Mouse (Mus musculus) lung, embryonic 16.5 days (tissue): Measurements from ENCODE around the gene Dclk1. TPM values are rescaled to one million over a fixed set of nuclear protein-coding genes. Genes with fewer than 3 reads are reported as not detected.

ENCODE experiments used
- ATAC-seq: fragments of 200-750 bp; cut with Nextera tagmentation; 2 replicates; pipeline ENCODE4 v1.8.0; 2017; ENCODE audit warnings: low read depth, mild to moderate bottlenecking, moderate library complexity
- H3K27ac ChIP-seq: fragments of 300-500 bp; sonication (generic); 2 replicates; pipeline ENCODE4 v1.5.1; 2014; ENCODE audit warnings: mild to moderate bottlenecking, control low read depth, low read length
- H3K27me3 ChIP-seq: fragments of 300-500 bp; sonication (generic); 2 replicates; pipeline ENCODE4 v1.6.1; 2014; ENCODE audit warnings: low read depth, low read length, mixed read lengths; ENCODE audit not compliant: control insufficient read depth, insufficient read depth
- H3K36me3 ChIP-seq: fragments of 300-500 bp; sonication (generic); 2 replicates; pipeline ENCODE4 v1.6.1; 2014; ENCODE audit warnings: low read length; ENCODE audit not compliant: control insufficient read depth, insufficient read depth
- H3K4me1 ChIP-seq: fragments of 300-500 bp; sonication (generic); replicated peaks from 2 replicates; pipeline ENCODE4 v1.6.1; 2014; ENCODE audit warnings: low read length, mixed read lengths; ENCODE audit not compliant: control insufficient read depth, insufficient read depth
- H3K4me2 ChIP-seq: fragments of 300-500 bp; sonication (generic); 2 replicates; pipeline ENCODE4 v1.6.1; 2014; ENCODE audit warnings: low read depth, low read length, control low read depth
- H3K4me3 ChIP-seq: fragments of 300-500 bp; sonication (generic); 2 replicates; pipeline ENCODE4 v1.5.1; 2014; ENCODE audit warnings: mild to moderate bottlenecking, low read length, control low read depth
- H3K9ac ChIP-seq: fragments of 300-500 bp; sonication (generic); 2 replicates; pipeline ENCODE4 v1.6.1; 2014; ENCODE audit warnings: low read length, control low read depth
- H3K9me3 ChIP-seq: fragments of 300-500 bp; sonication (generic); 2 replicates; pipeline ENCODE4 v1.6.1; 2016; ENCODE audit warnings: low read length; ENCODE audit not compliant: control insufficient read depth
- WGBS: fragments of 180-500 bp; shearing (Covaris S2); extraction: QIAGEN DNeasy Blood & Tissue Kit; methylation state at CpG from one replicate; pipeline ENCODE4 v1.1.7; 2014; 5-methylcytosine and 5-hydroxymethylcytosine counted together
- polyA plus RNA-seq: library from polyadenylated mRNA; unstranded; fragments of >200 nt; fragmentation: Nextera tagmentation; extraction: Ambion mirVana; gene quantifications from 2 replicates; pipeline ENCODE4 v1.2.1, GENCODE M21; 2015

Gene Dclk1
- polyA plus RNA-seq, 1 experiment from 2014 or later = 10.3 TPM

- Histone ChIP-seq H3K27ac (no peak overlapping the region), H3K9ac (no peak overlapping the region), H3K27me3 (no peaks in the 10 kb centered on the region), H3K36me3 (no peaks in the 10 kb centered on the region), H3K4me2 (no peak overlapping the region), H3K4me1 (no peaks in the 10 kb centered on the region), H3K4me3 (no peak overlapping the region), H3K9me3 (no peaks in the 10 kb centered on the region)
- ATAC-seq = no peak
Measured at GRCm38 (mm10) chr3:55305653-55306052, 63.5 kb downstream of the Dclk1 start.

DNA sequence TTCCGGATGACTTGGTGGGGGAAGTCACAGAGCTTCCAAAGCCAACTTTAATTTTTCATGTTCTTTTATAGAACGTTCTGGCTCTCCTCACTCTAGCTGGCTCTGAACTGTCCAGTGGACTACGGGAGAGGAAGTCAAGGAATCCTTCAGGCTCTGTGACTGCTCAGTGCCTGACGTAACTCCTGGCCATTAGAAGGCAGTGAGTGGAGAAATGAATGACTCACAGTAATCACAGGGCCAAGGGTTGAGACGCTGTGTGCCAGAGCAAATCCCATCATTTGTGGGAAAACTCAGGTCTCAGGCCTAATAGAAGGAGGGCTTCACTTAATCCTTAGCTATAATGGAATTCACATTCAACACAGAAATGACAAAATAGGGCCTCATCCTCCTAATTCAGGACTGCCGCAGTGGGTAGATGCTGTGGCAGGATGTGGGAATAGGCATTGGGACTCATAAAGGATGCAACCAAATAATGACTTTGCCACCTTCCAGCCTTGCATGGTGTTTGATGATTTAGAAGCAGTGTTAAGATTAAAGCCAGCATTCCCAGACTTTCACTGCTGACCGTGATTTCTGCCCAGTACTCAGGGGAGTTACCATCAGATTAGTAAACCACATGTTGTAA is 65.5 kb downstream of the Dclk1 start:
- no peak for ATAC-seq
- 63% methylated on average over 7 of the region's 7 CpGs for WGBS
- no peaks in the 10 kb centered on the region for H3K9me3 ChIP-seq

DNA sequence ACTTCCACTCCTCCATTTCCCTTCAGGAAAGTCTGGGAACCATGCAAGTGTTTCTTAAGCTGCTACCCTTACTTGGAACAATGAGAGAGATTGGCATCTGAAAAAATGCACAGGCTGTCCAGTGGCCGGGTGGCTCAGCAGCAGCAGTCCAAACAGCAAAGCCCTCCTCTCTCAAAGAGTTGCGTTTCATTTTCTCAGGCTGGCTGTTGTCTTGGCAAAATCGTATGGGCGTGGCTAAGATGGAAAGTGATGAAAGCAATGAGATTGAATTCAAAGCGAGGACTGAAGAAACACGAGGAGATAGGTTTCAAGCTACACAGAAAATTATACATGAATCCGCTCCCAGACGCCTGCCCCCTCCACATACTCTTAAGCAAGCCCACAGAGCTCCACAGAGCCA is 67.8 kb downstream of the Dclk1 start:
- Histone ChIP-seq H3K27me3 (no peaks in the 10 kb centered on the region), H3K36me3 (no peaks in the 10 kb centered on the region), H3K4me2 (no peak overlapping the region), H3K4me3 (no peak overlapping the region), H3K4me1 (no peaks in the 10 kb centered on the region), H3K27ac (no peak overlapping the region), H3K9ac (no peak overlapping the region), H3K9me3 (no peaks in the 10 kb centered on the region)
- ATAC-seq = no peak
- WGBS = 56% methylated on average over 8 of the region's 8 CpGs

More for the DNA sequence above, 65.5 kb downstream of the Dclk1 start:
- Histone ChIP-seq H3K36me3 (no peaks in the 10 kb centered on the region), H3K4me3 (no peak overlapping the region), H3K4me2 (no peak overlapping the region), H3K4me1 (no peaks in the 10 kb centered on the region), H3K27me3 (no peaks in the 10 kb centered on the region), H3K27ac (no peak overlapping the region), H3K9ac (no peak overlapping the region)

DNA sequence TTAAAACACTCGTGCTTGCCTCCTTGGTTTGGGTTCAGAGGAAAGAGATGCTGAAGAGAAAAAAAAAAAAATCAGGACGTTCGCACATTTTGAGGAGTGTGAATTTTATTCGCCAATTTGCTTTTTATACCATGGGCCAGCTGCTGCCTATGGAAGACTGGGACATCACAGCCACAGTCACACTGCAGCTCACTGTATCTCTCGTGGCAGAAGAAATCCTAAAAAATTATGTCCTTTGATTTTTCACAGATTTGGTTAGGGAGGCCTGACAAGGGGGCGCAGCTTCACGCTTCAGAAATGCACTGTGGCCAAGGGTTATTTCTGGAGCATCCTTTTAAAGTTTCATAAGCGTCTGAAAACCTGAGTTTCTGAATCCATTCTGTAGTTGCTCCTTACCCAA is 73.7 kb downstream of the Dclk1 start:
- H3K9ac ChIP-seq = no peak overlapping the region
- H3K4me2 ChIP-seq = no peak overlapping the region
- no peak overlapping the region for H3K4me3 ChIP-seq
- no peaks in the 10 kb centered on the region for H3K27me3 ChIP-seq
- 75% methylated on average over 8 of the region's 8 CpGs for WGBS
- ATAC-seq = no peak
- H3K36me3 ChIP-seq = no peaks in the 10 kb centered on the region
- H3K9me3 ChIP-seq = no peaks in the 10 kb centered on the region
- H3K27ac ChIP-seq = no peak overlapping the region
- no peaks in the 10 kb centered on the region for H3K4me1 ChIP-seq

GRCm38 (mm10) chr3:55318021-55318420 is 75.9 kb downstream of the Dclk1 start:
- Histone ChIP-seq H3K9ac (no peak overlapping the region), H3K4me2 (no peak overlapping the region), H3K27ac (no peak overlapping the region), H3K4me1 (no peaks in the 10 kb centered on the region), H3K27me3 (no peaks in the 10 kb centered on the region), H3K36me3 (no peaks in the 10 kb centered on the region), H3K9me3 (no peaks in the 10 kb centered on the region), H3K4me3 (no peak overlapping the region)
- 82% methylated on average over 1 of the region's 1 CpGs for WGBS
- ATAC-seq = no peak

DNA sequence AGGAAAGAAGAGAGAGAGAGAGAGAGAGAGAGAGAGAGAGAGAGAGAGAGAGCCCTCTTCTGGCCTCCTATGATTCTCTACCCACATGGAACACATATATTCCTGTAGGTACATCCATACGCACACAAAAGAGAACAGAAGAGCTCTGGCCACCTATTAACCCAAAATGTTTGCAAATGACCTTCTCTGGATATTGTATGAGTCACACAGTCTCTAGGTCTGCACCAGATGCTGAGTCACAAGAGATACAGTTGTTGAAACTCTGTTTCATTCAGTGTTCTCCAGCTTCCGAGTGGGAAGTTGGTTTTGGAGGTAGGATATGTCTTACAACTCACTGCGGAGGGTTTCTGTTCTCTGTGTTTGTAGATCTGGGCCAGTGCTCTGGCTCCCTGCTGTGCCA is 78.4 kb downstream of the Dclk1 start:
- no peak for ATAC-seq
- H3K9me3 ChIP-seq = no peaks in the 10 kb centered on the region
- H3K9ac ChIP-seq = no peak overlapping the region
- no peak overlapping the region for H3K27ac ChIP-seq
- no peaks in the 10 kb centered on the region for H3K4me1 ChIP-seq
- H3K36me3 ChIP-seq = no peaks in the 10 kb centered on the region
- H3K27me3 ChIP-seq = no peaks in the 10 kb centered on the region
- H3K4me3 ChIP-seq = no peak overlapping the region
- 91% methylated on average over 3 of the region's 3 CpGs for WGBS
- H3K4me2 ChIP-seq = no peak overlapping the region

GRCm38 (mm10) chr3:55324029-55324428 is 81.9 kb downstream of the Dclk1 start:
- no peak overlapping the region for H3K9ac ChIP-seq
- no peak overlapping the region for H3K4me3 ChIP-seq
- no peaks in the 10 kb centered on the region for H3K9me3 ChIP-seq
- H3K27ac ChIP-seq = no peak overlapping the region
- 60% methylated on average over 1 of the region's 1 CpGs for WGBS
- no peaks in the 10 kb centered on the region for H3K4me1 ChIP-seq
- H3K27me3 ChIP-seq = no peaks in the 10 kb centered on the region
- no peak overlapping the region for H3K4me2 ChIP-seq
- H3K36me3 ChIP-seq = no peaks in the 10 kb centered on the region
- no peak for ATAC-seq

DNA sequence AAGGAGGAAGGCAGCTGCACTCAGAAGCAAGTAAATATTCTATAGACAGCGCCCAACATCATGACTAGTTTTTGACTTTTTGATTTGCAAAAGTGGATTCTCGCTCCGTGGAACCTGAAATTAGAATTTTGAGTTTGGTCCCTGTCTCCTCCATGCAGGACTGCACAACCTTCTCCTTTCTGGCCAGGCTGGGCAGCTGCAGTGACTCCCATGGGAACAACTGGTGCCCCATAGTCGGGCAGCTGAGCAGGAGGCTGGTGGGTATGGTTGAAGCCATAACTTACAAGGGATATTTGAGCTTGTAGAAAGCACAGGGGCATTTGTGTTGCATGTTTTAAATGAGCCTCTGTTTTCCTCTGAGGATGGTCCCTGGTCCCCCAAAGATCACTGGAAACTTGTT is 88.3 kb downstream of the Dclk1 start:
- no peak overlapping the region for H3K27ac ChIP-seq
- H3K4me1 ChIP-seq = no peaks in the 10 kb centered on the region
- H3K4me3 ChIP-seq = no peak overlapping the region
- H3K9me3 ChIP-seq = no peaks in the 10 kb centered on the region
- H3K27me3 ChIP-seq = no peaks in the 10 kb centered on the region
- WGBS = 81% methylated on average over 4 of the region's 4 CpGs
- ATAC-seq = no peak
- no peak overlapping the region for H3K4me2 ChIP-seq
- no peak overlapping the region for H3K9ac ChIP-seq
- H3K36me3 ChIP-seq = no peaks in the 10 kb centered on the region

GRCm38 (mm10) chr3:55331694-55332093 is 89.5 kb downstream of the Dclk1 start:
- no peak for ATAC-seq
- no peak overlapping the region for H3K27ac ChIP-seq

DNA sequence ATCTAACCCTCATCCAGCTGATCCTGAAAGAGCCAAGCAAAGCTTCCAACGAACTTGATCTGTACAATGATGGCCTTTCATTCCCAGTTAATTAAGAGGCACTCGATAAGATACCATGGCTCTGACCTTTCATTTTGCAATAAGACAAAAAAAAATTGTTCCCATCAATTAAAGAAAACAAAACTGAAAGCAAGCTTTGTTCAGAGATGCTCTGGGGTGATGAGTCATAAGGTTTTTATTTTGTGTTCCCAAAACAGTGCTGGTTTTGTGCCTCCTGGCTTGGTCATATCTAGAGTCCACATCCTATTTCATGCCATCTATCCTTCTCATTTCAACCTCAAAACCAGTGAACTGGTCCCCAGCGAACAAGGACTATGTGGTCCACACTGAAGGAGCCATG is 91.3 kb downstream of the Dclk1 start:
- H3K9ac ChIP-seq = no peak overlapping the region
- H3K36me3 ChIP-seq = no peaks in the 10 kb centered on the region
- no peak overlapping the region for H3K4me2 ChIP-seq
- H3K27ac ChIP-seq = no peak overlapping the region
- WGBS = 70% methylated on average over 3 of the region's 3 CpGs
- no peaks in the 10 kb centered on the region for H3K27me3 ChIP-seq
- H3K9me3 ChIP-seq = no peaks in the 10 kb centered on the region
- no peak for ATAC-seq
- no peak overlapping the region for H3K4me3 ChIP-seq
- H3K4me1 ChIP-seq = no peaks in the 10 kb centered on the region

More at GRCm38 (mm10) chr3:55331694-55332093, 89.5 kb downstream of the Dclk1 start:
- no peaks in the 10 kb centered on the region for H3K9me3 ChIP-seq
- H3K9ac ChIP-seq = no peak overlapping the region
- H3K4me1 ChIP-seq = no peaks in the 10 kb centered on the region
- no peaks in the 10 kb centered on the region for H3K27me3 ChIP-seq
- no peak overlapping the region for H3K4me3 ChIP-seq
- H3K36me3 ChIP-seq = no peaks in the 10 kb centered on the region
- no peak overlapping the region for H3K4me2 ChIP-seq
